Mouse (Mus musculus): ENCODE measurements around the gene Ube2o. TPM values are rescaled to one million over a fixed set of nuclear protein-coding genes. Genes with fewer than 3 reads are reported as not detected.
A peak's percentile ranks its signal among the peaks of the same experiment; 100 is the strongest.
"Not testable (repeated sequence)": the region's sequence is repeated elsewhere in the genome, so short reads cannot be mapped to it uniquely, and the experiment has no call there.

Ube2o gene
- polyA plus RNA-seq, 1 experiment, result 18.3 TPM

- no peak for DNase-seq
- TF ChIP-seq POLR2A (IDR thresholded peaks at IDR 0.05; ENCODE audit: borderline replicate concordance, extremely low read depth, low read depth, low read length) (no peak), CTCF (IDR thresholded peaks at IDR 0.05; ENCODE audit: insufficient read depth, low read length) (no peak)
- WGBS, result 38% methylated on average over 10 of the region's 10 CpGs
- Histone ChIP-seq H3K4me1 (ENCODE audit: control insufficient read depth, insufficient read depth, low read length) (peaks cover 58% of the 10 kb centered on the region), H3K4me3 (replicated peaks; ENCODE audit: extremely low read depth, low read depth, low read length) (no peak overlapping the region)
Observed at GRCm38 (mm10) chr11:116616438-116617118, 35.3 kb upstream of the Ube2o start.

GRCm38 (mm10) chr11:116615735-116616437 is 34.6 kb upstream of the Ube2o start:
- no peak overlapping the region for H3K4me3 ChIP-seq (replicated peaks; ENCODE audit: extremely low read depth, low read depth, low read length)
- H3K4me1 ChIP-seq (ENCODE audit: control insufficient read depth, insufficient read depth, low read length), result peaks cover 53% of the 10 kb centered on the region
- TF ChIP-seq POLR2A (IDR thresholded peaks at IDR 0.05; ENCODE audit: borderline replicate concordance, extremely low read depth, low read depth, low read length) (no peak), CTCF (IDR thresholded peaks at IDR 0.05; ENCODE audit: insufficient read depth, low read length) (peak; percentile 41; the same call in 1 of the 2 replicates)
- 10% methylated on average over 15 of the region's 15 CpGs for WGBS
- DNase-seq, result peak; percentile 66

GRCm38 (mm10) chr11:116613234-116613633 is 32.0 kb upstream of the Ube2o start:
- no peak for TF ChIP-seq CTCF (IDR thresholded peaks at IDR 0.05; ENCODE audit: insufficient read depth, low read length)
- WGBS, result 66% methylated on average over 6 of the region's 6 CpGs
- H3K4me1 ChIP-seq (ENCODE audit: control insufficient read depth, insufficient read depth, low read length), result peaks cover 28% of the 10 kb centered on the region

GRCm38 (mm10) chr11:116612554-116612953 is 31.3 kb upstream of the Ube2o start:
- WGBS, result 94% methylated on average over 1 of the region's 1 CpGs
- TF ChIP-seq POLR2A (IDR thresholded peaks at IDR 0.05; ENCODE audit: borderline replicate concordance, extremely low read depth, low read depth, low read length), result no peak
- no peak for TF ChIP-seq CTCF (IDR thresholded peaks at IDR 0.05; ENCODE audit: insufficient read depth, low read length)
- no peak overlapping the region for H3K4me3 ChIP-seq (replicated peaks; ENCODE audit: extremely low read depth, low read depth, low read length)
- H3K4me1 ChIP-seq (ENCODE audit: control insufficient read depth, insufficient read depth, low read length), result peaks cover 21% of the 10 kb centered on the region
- no peak for DNase-seq

More at GRCm38 (mm10) chr11:116613234-116613633, 32.0 kb upstream of the Ube2o start:
- DNase-seq, result no peak
- H3K4me3 ChIP-seq (replicated peaks; ENCODE audit: extremely low read depth, low read depth, low read length), result no peak overlapping the region

GRCm38 (mm10) chr11:116611883-116612282 is 30.6 kb upstream of the Ube2o start:
- TF ChIP-seq POLR2A (IDR thresholded peaks at IDR 0.05; ENCODE audit: borderline replicate concordance, extremely low read depth, low read depth, low read length) (no peak), CTCF (IDR thresholded peaks at IDR 0.05; ENCODE audit: insufficient read depth, low read length) (no peak)
- DNase-seq, result no peak
- Histone ChIP-seq H3K4me3 (replicated peaks; ENCODE audit: extremely low read depth, low read depth, low read length) (no peak overlapping the region), H3K4me1 (ENCODE audit: control insufficient read depth, insufficient read depth, low read length) (peaks cover 18% of the 10 kb centered on the region)
- WGBS, result 70% methylated on average over 9 of the region's 9 CpGs

- H3K4me1 ChIP-seq (ENCODE audit: control insufficient read depth, insufficient read depth, low read length), result peaks cover 11% of the 10 kb centered on the region
- H3K4me3 ChIP-seq (replicated peaks; ENCODE audit: extremely low read depth, low read depth, low read length); DNase-seq: not testable (repeated sequence)
- whole genome bisulfite sequencing, result 84% methylated on average over 9 of the region's 9 CpGs
Observed at GRCm38 (mm10) chr11:116611168-116611567, 29.9 kb upstream of the Ube2o start.

- Histone ChIP-seq H3K4me1 (ENCODE audit: control insufficient read depth, insufficient read depth, low read length) (peaks cover 7% of the 10 kb centered on the region), H3K4me3 (replicated peaks; ENCODE audit: extremely low read depth, low read depth, low read length) (no peak overlapping the region)
- no peak for TF ChIP-seq POLR2A (IDR thresholded peaks at IDR 0.05; ENCODE audit: borderline replicate concordance, extremely low read depth, low read depth, low read length)
- TF ChIP-seq CTCF (IDR thresholded peaks at IDR 0.05; ENCODE audit: insufficient read depth, low read length), result no peak
- no peak for DNase-seq
- WGBS, result 86% methylated on average over 15 of the region's 15 CpGs
Observed at GRCm38 (mm10) chr11:116609965-116610630, 28.9 kb upstream of the Ube2o start.

- Histone ChIP-seq H3K4me3 (replicated peaks; ENCODE audit: extremely low read depth, low read depth, low read length) (no peak overlapping the region), H3K4me1 (ENCODE audit: control insufficient read depth, insufficient read depth, low read length) (no peaks in the 10 kb centered on the region; the same call in 1 of the 2 replicates)
- WGBS, result 86% methylated on average over 3 of the region's 3 CpGs
- no peak for DNase-seq
- TF ChIP-seq POLR2A (IDR thresholded peaks at IDR 0.05; ENCODE audit: borderline replicate concordance, extremely low read depth, low read depth, low read length) (no peak), CTCF (IDR thresholded peaks at IDR 0.05; ENCODE audit: insufficient read depth, low read length) (no peak)
Observed at GRCm38 (mm10) chr11:116607717-116608116, 26.5 kb upstream of the Ube2o start.

- DNase-seq, result no peak
- Histone ChIP-seq H3K4me3 (replicated peaks; ENCODE audit: extremely low read depth, low read depth, low read length) (no peak overlapping the region), H3K4me1 (ENCODE audit: control insufficient read depth, insufficient read depth, low read length) (no peaks in the 10 kb centered on the region)
- 87% methylated on average over 12 of the region's 12 CpGs for WGBS
- TF ChIP-seq CTCF (IDR thresholded peaks at IDR 0.05; ENCODE audit: insufficient read depth, low read length) (no peak), POLR2A (IDR thresholded peaks at IDR 0.05; ENCODE audit: borderline replicate concordance, extremely low read depth, low read depth, low read length) (no peak)
Observed at GRCm38 (mm10) chr11:116604097-116604496, 22.9 kb upstream of the Ube2o start.
